Mouse (Mus musculus): Measurements from ENCODE around the gene Mga.

- TF ChIP-seq CTCF (conservative IDR thresholded peaks at IDR 0.05 in 1 of 2, IDR thresholded peaks at IDR 0.05 in 1 of 2; ENCODE audit: low read depth in 2 of 2, low read length in 2 of 2): no peak
- TF ChIP-seq JUND (conservative IDR thresholded peaks at IDR 0.05; ENCODE audit: low read depth, low read length): no peak
- no peak for TF ChIP-seq ZMIZ1 (IDR thresholded peaks at IDR 0.05; ENCODE audit: low read depth, low read length)
- no peak for TF ChIP-seq ETS1 (conservative IDR thresholded peaks at IDR 0.05; ENCODE audit: low read depth, low read length)
- TF ChIP-seq CHD1 (IDR thresholded peaks at IDR 0.05; ENCODE audit: low read depth, low read length): no peak
- TF ChIP-seq RAD21 (IDR thresholded peaks at IDR 0.05; ENCODE audit: low read depth, low read length): no peak
Measured at GRCm38 (mm10) chr2:119986369-119986768, 89.3 kb downstream of the Mga start.
